Mouse (Mus musculus) brown adipose tissue, adult 24 weeks (tissue): ENCODE data around the gene Trpm2. TPM values are rescaled to one million over a fixed set of nuclear protein-coding genes. Genes with fewer than 3 reads are reported as not detected.
A peak's percentile ranks its signal among the peaks of the same experiment; 100 is the strongest.

ENCODE experiments used
- H3K27ac ChIP-seq: fragments of 200-500 bp; replicated peaks from 2 replicates; pipeline ENCODE4 v1.5.1; 2012; ENCODE audit warnings: low read depth, mild to moderate bottlenecking, low read length
- H3K4me1 ChIP-seq: fragments of 200-500 bp; 2 replicates; pipeline ENCODE4 v1.6.1; 2012; ENCODE audit warnings: low read length, mixed read lengths; ENCODE audit not compliant: control insufficient read depth, insufficient read depth, insufficient read length
- H3K4me3 ChIP-seq: fragments of 200-500 bp; 2 replicates; pipeline ENCODE4 v1.5.1; 2012; ENCODE audit warnings: low read depth, mild to moderate bottlenecking, low read length, moderate library complexity; ENCODE audit not compliant: insufficient read depth
- polyA plus RNA-seq: library from polyadenylated mRNA; stranded (reverse); fragments of >200 nt; gene quantifications from 2 replicates; pipeline ENCODE4 v1.2.4, GENCODE M21; 2012; ENCODE audit not compliant: missing spikeins, insufficient read depth, insufficient read length

The Trpm2 gene
- polyA plus RNA-seq, 1 experiment: not detected

GRCm38 (mm10) chr10:78004479-78005100, 34.2 kb upstream of the Trpm2 start:
- no peak overlapping the region for H3K27ac ChIP-seq
- no peak overlapping the region for H3K4me3 ChIP-seq
- H3K4me1 ChIP-seq: peaks cover 17% of the 10 kb centered on the region

- Histone ChIP-seq H3K27ac (no peak overlapping the region), H3K4me1 (peaks cover 10% of the 10 kb centered on the region), H3K4me3 (no peak overlapping the region)
Observed at GRCm38 (mm10) chr10:78002316-78002715, 32.0 kb upstream of the Trpm2 start.

GRCm38 (mm10) chr10:78001796-78002195, 31.4 kb upstream of the Trpm2 start:
- no peak overlapping the region for H3K27ac ChIP-seq
- H3K4me3 ChIP-seq: no peak overlapping the region
- H3K4me1 ChIP-seq: peaks cover 8% of the 10 kb centered on the region

- no peak overlapping the region for H3K4me3 ChIP-seq
- H3K27ac ChIP-seq: no peak overlapping the region
- no peaks in the 10 kb centered on the region for H3K4me1 ChIP-seq
Observed at GRCm38 (mm10) chr10:78000200-78000599, 29.8 kb upstream of the Trpm2 start.

DNA sequence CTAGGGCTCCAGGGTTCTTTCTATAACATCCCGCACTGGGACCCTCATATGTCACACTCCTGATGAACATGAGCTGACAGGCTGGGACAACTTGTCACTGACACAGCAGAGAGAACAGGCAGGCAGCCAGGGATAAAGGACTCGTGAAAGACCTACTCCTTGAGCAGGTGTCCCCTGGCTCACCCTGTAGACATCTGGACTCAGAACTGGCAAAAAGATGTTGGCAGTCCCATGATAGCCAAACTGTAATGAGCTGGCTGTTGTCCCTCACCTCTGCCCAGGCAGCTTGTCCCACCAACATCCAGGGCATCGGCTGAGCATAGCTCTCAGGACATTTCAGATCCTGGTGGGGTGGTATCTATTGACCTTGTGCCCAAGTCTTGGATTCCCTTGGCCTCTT, 25.3 kb upstream of the Trpm2 start:
- Histone ChIP-seq H3K27ac (no peak overlapping the region), H3K4me1 (no peaks in the 10 kb centered on the region), H3K4me3 (no peak overlapping the region)

DNA sequence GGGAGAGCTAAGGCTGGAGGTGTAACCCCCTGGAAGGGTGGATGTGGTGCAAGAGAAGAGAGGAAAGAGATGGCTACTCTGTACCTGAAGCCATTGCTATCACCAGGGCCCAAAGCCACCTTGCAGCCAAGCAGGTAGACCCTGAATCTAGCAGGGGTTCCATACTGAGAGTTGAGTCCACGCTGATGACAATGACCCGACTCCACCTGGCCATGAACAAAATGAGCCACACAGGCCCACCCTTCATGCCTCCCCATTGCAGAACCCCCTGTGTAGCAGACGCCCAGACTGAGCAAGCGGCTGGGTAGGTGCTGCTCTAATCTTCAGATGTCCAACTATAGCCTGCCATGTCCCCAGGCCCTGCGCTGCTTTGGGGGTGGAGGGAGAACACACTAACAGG, 15.4 kb upstream of the Trpm2 start:
- Histone ChIP-seq H3K4me3 (no peak overlapping the region), H3K4me1 (no peaks in the 10 kb centered on the region), H3K27ac (no peak overlapping the region)

- no peak overlapping the region for H3K27ac ChIP-seq
- H3K4me1 ChIP-seq: no peaks in the 10 kb centered on the region
- H3K4me3 ChIP-seq: no peak overlapping the region
Observed at GRCm38 (mm10) chr10:77984660-77985059, 14.3 kb upstream of the Trpm2 start.

GRCm38 (mm10) chr10:77978351-77979350, 8.3 kb upstream of the Trpm2 start, which contains the start of gene 1810043G02Rik:
1810043G02Rik (plus strand) TSS chr10:77978524.
- Histone ChIP-seq H3K4me1 (no peaks in the 10 kb centered on the region), H3K27ac (no peak within 1 kb of the TSS), H3K4me3 (peak within 1 kb of the TSS; percentile 78)

DNA sequence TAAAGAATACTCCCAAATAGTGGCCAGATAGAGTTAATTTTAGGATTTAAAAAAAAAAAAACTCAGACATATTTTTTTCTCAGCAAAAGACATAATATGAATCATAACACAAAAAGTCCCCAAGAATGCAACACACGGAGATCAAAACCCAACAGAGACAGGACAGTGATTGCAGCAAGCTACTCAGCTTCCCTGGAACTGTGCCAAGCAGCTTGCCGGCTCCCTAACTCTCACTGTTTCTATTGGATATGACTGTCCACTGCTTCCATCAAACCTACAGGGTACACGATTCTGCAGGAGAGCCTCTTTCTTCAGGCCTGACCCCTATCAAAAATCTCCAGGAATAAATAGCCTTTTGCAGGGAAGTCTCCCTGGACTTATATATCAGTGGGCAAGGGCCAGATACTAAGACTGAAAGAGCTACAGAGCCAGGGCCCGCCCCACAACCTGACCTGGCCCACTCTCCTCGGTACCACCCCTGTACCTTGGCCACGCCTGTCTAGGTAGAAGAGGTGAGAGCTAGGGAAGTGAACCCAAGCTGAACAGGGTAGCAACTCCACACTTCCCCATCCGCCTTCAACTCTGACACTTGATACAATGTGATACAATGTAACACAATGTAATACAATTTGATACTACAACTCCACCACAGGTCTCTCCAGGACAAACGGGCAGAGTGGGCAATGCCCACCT, 6.2 kb upstream of the Trpm2 start:
- H3K4me3 ChIP-seq: no peak overlapping the region
- no peak overlapping the region for H3K27ac ChIP-seq
- no peaks in the 10 kb centered on the region for H3K4me1 ChIP-seq

DNA sequence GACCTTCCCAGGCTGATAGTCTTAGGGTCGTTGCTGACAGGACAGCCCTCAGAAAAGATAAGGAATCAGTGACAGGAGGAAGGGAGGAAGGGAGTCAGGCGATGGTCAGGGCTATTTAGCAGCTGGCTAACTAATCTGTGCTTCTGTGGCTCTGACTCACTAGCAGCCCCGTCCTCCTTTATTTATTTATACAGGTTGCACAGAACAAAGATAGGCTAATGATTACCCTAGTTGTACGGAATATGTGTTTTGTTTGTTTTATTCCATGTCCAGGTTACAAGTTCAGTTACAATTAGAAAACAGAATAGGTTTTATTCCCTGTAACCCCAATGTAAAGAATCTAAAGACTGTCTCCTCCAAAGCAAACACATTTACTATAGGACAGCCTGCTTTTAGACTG, 5.3 kb upstream of the Trpm2 start:
- Histone ChIP-seq H3K27ac (no peak overlapping the region), H3K4me3 (no peak overlapping the region), H3K4me1 (no peaks in the 10 kb centered on the region)

DNA sequence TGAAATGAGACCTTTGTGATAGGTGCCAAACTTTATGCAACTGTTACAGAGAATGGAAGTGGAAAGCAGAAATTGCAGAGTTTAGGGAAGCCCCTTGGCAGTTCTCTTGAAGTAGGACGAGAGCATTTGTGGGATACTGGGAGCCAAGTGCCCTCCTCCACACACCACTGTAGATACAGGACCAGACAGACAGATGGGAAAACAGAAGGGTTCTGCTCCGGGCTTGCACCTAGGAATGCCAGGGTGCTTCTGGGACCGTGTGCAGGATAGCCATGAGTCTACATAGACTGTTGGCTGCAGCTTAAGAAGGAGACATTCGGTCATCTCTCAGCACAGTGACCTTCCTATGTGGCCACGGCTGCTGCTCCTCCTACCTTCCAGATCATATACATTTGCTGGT, 4.4 kb upstream of the Trpm2 start:
- Histone ChIP-seq H3K4me3 (no peak overlapping the region), H3K27ac (no peak overlapping the region), H3K4me1 (no peaks in the 10 kb centered on the region)

- Histone ChIP-seq H3K27ac (no peak overlapping the region), H3K4me3 (no peak overlapping the region), H3K4me1 (no peaks in the 10 kb centered on the region)
Observed at GRCm38 (mm10) chr10:77974323-77974722, 4.0 kb upstream of the Trpm2 start.

DNA sequence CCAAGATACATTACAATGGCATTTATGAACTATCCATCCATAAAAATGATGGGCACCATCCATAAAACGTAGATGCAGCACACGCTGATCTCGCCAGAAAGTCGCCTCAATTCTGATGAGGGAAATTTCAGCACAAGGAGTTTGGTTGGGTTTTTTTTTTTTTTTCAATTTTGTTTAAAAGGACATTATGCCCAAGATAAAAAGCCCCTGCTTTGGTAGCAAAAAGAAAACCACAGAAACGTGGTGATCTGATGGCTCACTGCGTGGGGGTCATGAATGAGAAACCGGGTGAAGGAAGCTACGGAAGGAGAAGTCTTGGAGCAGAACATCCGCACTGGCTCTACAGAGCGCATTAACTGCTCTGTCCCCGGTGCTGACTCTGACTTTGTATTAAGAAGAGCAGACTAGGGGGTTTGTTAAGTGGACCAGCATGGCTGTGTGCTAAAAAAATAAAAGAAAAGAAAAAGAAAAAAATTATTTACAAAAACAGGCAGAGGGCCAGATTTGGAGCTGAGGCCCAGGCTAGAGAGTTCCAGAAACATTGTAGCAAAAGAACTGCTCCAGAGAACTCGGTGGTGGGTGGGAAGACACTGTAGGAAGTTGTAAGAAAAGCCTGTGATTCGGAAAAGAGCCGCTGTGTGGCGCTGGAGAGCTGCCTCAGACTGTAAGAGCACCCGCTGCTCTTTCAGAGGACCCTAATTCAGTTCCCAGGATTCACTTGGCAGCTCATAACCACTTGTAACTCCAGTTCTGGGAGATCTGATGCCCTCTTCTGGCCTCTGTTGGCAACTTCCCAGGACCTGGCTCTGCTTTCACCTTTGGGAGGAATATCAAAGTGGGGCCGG, 1.6 kb upstream of the Trpm2 start:
- Histone ChIP-seq H3K4me3 (no peak overlapping the region), H3K27ac (no peak overlapping the region), H3K4me1 (no peaks in the 10 kb centered on the region)

- H3K4me3 ChIP-seq: no peak overlapping the region
- no peaks in the 10 kb centered on the region for H3K4me1 ChIP-seq
- no peak overlapping the region for H3K27ac ChIP-seq
Observed at GRCm38 (mm10) chr10:77971191-77971590, 828 bp upstream of the Trpm2 start.

DNA sequence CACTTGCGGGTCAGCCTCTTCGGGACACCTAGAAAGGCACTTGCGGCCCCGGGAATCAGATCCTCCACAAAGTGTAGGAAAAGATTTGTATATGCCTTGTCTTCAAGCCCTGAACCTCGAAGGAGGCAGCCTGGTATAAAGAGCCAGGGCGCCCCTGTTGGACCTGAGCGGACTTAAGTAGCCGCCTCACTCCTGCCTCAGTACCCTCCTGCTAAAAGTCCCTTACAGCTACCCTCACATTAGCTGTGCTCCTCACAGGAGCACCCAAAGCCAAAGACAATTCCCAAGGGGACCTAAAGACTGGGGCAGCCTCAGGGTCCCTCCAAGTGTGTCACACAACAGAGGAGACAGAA, 414 bp downstream of the Trpm2 start:
- no peak overlapping the region for H3K27ac ChIP-seq
- H3K4me3 ChIP-seq: no peak overlapping the region
- H3K4me1 ChIP-seq: no peaks in the 10 kb centered on the region
